Mouse (Mus musculus) liver, postnatal 0 days (tissue): Measurements from ENCODE around the gene Alg6. TPM values are rescaled to one million over a fixed set of nuclear protein-coding genes. Genes with fewer than 3 reads are reported as not detected.

ENCODE experiments used
- ATAC-seq: fragments of 200-750 bp; cut with Nextera tagmentation; 2 replicates; pipeline ENCODE4 v1.8.0; 2017; ENCODE audit warnings: mild to moderate bottlenecking, moderate library complexity
- DNase-seq: peaks from one replicate; pipeline ENCODE4 v3.0.0-alpha.2; 2016
- H3K27ac ChIP-seq: fragments of 300-500 bp; sonication (generic); 2 replicates; pipeline ENCODE4 v1.5.1; 2014; ENCODE audit warnings: antibody characterized with exemption, moderate library complexity, mild to moderate bottlenecking, low read depth
- H3K27me3 ChIP-seq: fragments of 300-500 bp; sonication (generic); 2 replicates; pipeline ENCODE4 v1.6.1; 2014; ENCODE audit warnings: low read length, control low read depth, mixed read lengths; ENCODE audit not compliant: insufficient read depth
- H3K36me3 ChIP-seq: fragments of 300-500 bp; sonication (generic); replicated peaks from 2 replicates; pipeline ENCODE4 v1.6.1; 2014; ENCODE audit warnings: mild to moderate bottlenecking, control low read depth, low read length, moderate library complexity, mixed read lengths; ENCODE audit not compliant: insufficient read depth
- H3K4me1 ChIP-seq: fragments of 300-500 bp; sonication (generic); 2 replicates; pipeline ENCODE4 v1.6.1; 2014; ENCODE audit warnings: antibody characterized with exemption, mild to moderate bottlenecking, control low read depth; ENCODE audit not compliant: insufficient read depth
- H3K4me2 ChIP-seq: fragments of 300-500 bp; sonication (generic); 2 replicates; pipeline ENCODE4 v1.6.1; 2014; ENCODE audit warnings: low read depth, mild to moderate bottlenecking, low read length, moderate library complexity, mixed read lengths
- H3K4me3 ChIP-seq: fragments of 300-500 bp; sonication (generic); 2 replicates; pipeline ENCODE4 v1.5.1; 2014; ENCODE audit warnings: low read depth, low read length
- H3K9ac ChIP-seq: fragments of 300-500 bp; sonication (generic); replicated peaks from 2 replicates; pipeline ENCODE4 v1.6.1; 2014; ENCODE audit warnings: mild to moderate bottlenecking, moderate library complexity
- H3K9me3 ChIP-seq: fragments of 300-500 bp; sonication (generic); 2 replicates; pipeline ENCODE4 v1.6.1; 2016; ENCODE audit warnings: mild to moderate bottlenecking, control low read depth, low read length, mixed read lengths
- CTCF ChIP-seq: sonication (generic); IDR thresholded peaks from 2 replicates; pipeline ENCODE4 v1.5.1; 2016; ENCODE audit warnings: antibody characterized with exemption, low read depth
- EP300 ChIP-seq: IDR thresholded peaks from 2 replicates; pipeline ENCODE4 v1.6.1; 2016; ENCODE audit warnings: antibody characterized with exemption, low read depth, mild to moderate bottlenecking
- WGBS: fragments of 180-500 bp; shearing (Covaris S2); extraction: QIAGEN DNeasy Blood & Tissue Kit; methylation state at CpG from one replicate; pipeline ENCODE4 v1.1.7; 2014; ENCODE audit not compliant: insufficient replicate concordance; 5-methylcytosine and 5-hydroxymethylcytosine counted together
- polyA plus RNA-seq: library from polyadenylated mRNA; unstranded; fragments of >200 nt; fragmentation: Nextera tagmentation; extraction: Ambion mirVana; gene quantifications from 2 replicates; pipeline ENCODE4 v1.2.1, GENCODE M21; 2015

Alg6 gene
- polyA plus RNA-seq, 1 experiment from 2014 or later, result 4.9 TPM

DNA sequence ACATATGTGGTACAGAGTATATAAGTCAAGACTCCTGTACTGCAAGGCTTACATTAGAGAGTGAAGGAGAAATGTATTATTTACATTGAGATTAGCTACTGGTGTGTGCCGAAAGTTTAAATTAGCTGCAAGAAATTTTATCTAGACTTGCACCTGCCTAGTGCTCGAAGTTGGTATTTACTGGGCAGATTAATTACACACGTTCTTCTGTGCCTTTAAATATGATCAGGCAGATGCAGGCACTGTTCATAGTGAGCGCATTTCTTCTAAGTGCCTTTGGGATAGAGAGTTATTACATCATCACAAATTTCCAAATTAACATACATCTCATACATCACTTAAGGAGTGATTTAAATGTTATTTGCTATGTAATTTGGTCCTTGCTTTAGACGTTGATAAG lies 50.8 kb downstream of the Alg6 start:
- DNase-seq (no peak), ATAC-seq (no peak)
- Histone ChIP-seq H3K9ac (no peak overlapping the region), H3K27ac (no peak overlapping the region), H3K27me3 (no peaks in the 10 kb centered on the region), H3K4me1 (no peaks in the 10 kb centered on the region), H3K4me2 (no peak overlapping the region), H3K9me3 (no peaks in the 10 kb centered on the region), H3K36me3 (no peaks in the 10 kb centered on the region), H3K4me3 (no peak overlapping the region)
- WGBS, result 60% methylated on average over 5 of the region's 5 CpGs
- TF ChIP-seq CTCF, result no peak
- no peak for TF ChIP-seq EP300

- Histone ChIP-seq H3K9me3 (no peaks in the 10 kb centered on the region), H3K27ac (no peak overlapping the region), H3K4me1 (no peaks in the 10 kb centered on the region), H3K36me3 (no peaks in the 10 kb centered on the region), H3K4me2 (no peak overlapping the region), H3K9ac (no peak overlapping the region), H3K27me3 (no peaks in the 10 kb centered on the region), H3K4me3 (no peak overlapping the region)
- TF ChIP-seq EP300, result no peak
- peak; percentile 43 for TF ChIP-seq CTCF
- ATAC-seq, result no peak
- DNase-seq, result no peak
- 85% methylated on average over 1 of the region's 1 CpGs for WGBS
These were observed 51.3 kb downstream of the Alg6 start for GRCm38 (mm10) chr4:99766753-99767152.

DNA sequence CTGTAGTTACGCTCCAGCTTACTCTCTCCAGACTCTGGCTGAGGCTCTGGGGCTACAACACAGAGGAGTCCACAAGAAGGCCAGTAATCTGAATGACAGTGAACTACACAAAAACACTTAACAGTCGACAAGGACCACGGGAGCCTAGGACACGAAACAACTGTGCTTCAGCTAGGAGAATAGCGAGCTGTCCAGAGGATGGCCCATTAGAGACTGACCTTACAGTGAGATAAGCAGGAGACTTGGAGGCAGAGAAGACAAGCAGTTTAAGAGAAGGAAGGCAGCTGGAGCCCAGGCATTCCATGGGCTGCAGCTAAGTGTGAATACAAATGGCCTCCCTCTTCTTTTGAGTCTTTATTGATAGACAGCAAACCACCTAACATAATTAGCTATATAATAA lies 55.1 kb downstream of the Alg6 start:
- WGBS, result 88% methylated on average over 5 of the region's 5 CpGs
- Histone ChIP-seq H3K9ac (no peak overlapping the region), H3K4me2 (no peak overlapping the region), H3K4me1 (no peaks in the 10 kb centered on the region), H3K9me3 (no peaks in the 10 kb centered on the region), H3K27ac (no peak overlapping the region), H3K36me3 (no peaks in the 10 kb centered on the region), H3K4me3 (no peak overlapping the region), H3K27me3 (no peaks in the 10 kb centered on the region)
- no peak for TF ChIP-seq EP300
- no peak for TF ChIP-seq CTCF
- ATAC-seq, result no peak
- DNase-seq, result no peak

GRCm38 (mm10) chr4:99773041-99773440 lies 57.6 kb downstream of the Alg6 start:
- ATAC-seq, result no peak
- Histone ChIP-seq H3K9me3 (no peaks in the 10 kb centered on the region), H3K36me3 (no peaks in the 10 kb centered on the region), H3K4me2 (no peak overlapping the region), H3K27me3 (no peaks in the 10 kb centered on the region), H3K9ac (no peak overlapping the region), H3K27ac (no peak overlapping the region), H3K4me3 (no peak overlapping the region), H3K4me1 (no peaks in the 10 kb centered on the region)
- TF ChIP-seq EP300 (no peak), CTCF (no peak)
- DNase-seq, result no peak
- 61% methylated on average over 1 of the region's 1 CpGs for WGBS

- no peaks in the 10 kb centered on the region for H3K27me3 ChIP-seq
- no peak overlapping the region for H3K9ac ChIP-seq
- TF ChIP-seq EP300, result no peak
- TF ChIP-seq CTCF, result no peak
- DNase-seq, result no peak
- H3K36me3 ChIP-seq, result no peaks in the 10 kb centered on the region
- ATAC-seq, result no peak
- H3K4me2 ChIP-seq, result no peak overlapping the region
- no peak overlapping the region for H3K27ac ChIP-seq
- H3K4me1 ChIP-seq, result no peaks in the 10 kb centered on the region
- no peaks in the 10 kb centered on the region for H3K9me3 ChIP-seq
- H3K4me3 ChIP-seq, result no peak overlapping the region
- 61% methylated on average over 6 of the region's 6 CpGs for WGBS
These were observed 76.9 kb downstream of the Alg6 start for GRCm38 (mm10) chr4:99792365-99792764.

Other genes with a start within 250 kb of the Alg6 start
- not detected in 2 replicates for gene Foxd3, start 59.4 kb upstream of the Alg6 start, polyA plus RNA-seq
- 2.6 and 3.0 TPM in 2 replicates for gene Efcab7, start 113.5 kb downstream of the Alg6 start, polyA plus RNA-seq
- 144 and 145 TPM in 2 replicates for gene Pgm1, start 213.8 kb downstream of the Alg6 start, polyA plus RNA-seq
- gene Itgb3bp, start 214.1 kb downstream of the Alg6 start, polyA plus RNA-seq, result 8.9 and 12.2 TPM in 2 replicates